Mouse (Mus musculus) G1E (cell line): Measurements from ENCODE around the gene Gsn. TPM values are rescaled to one million over a fixed set of nuclear protein-coding genes. Genes with fewer than 3 reads are reported as not detected.

Source experiments
- ATAC-seq: 2 replicates; pipeline ENCODE4 v1.8.0; 2016; ENCODE audit warnings: mild to moderate bottlenecking; ENCODE audit not compliant: insufficient number of reproducible peaks, poor library complexity, low FRiP score, severe bottlenecking; ENCODE audit errors: extremely low read depth
- DNase-seq: peaks from one replicate; pipeline ENCODE4 v3.0.0; 2012; ENCODE audit warnings: low spot score
- H3K27me3 ChIP-seq: 2 replicates; pipeline ENCODE4 v1.6.1; 2012; ENCODE audit warnings: mild to moderate bottlenecking, low read length, inconsistent platforms; ENCODE audit not compliant: insufficient read depth
- H3K36me3 ChIP-seq: replicated peaks from 2 replicates; pipeline ENCODE3; 2012; ENCODE audit warnings: mild to moderate bottlenecking, inconsistent platforms
- H3K4me1 ChIP-seq: 2 replicates; pipeline ENCODE4 v1.6.1; 2012; ENCODE audit warnings: low read depth, low read length, inconsistent platforms, mixed read lengths; ENCODE audit not compliant: insufficient read depth
- H3K4me3 ChIP-seq: 2 replicates; pipeline ENCODE4 v1.5.1; 2012; ENCODE audit warnings: low read depth, mild to moderate bottlenecking, inconsistent platforms, low read length, moderate library complexity, mixed read lengths
- H3K9me3 ChIP-seq: replicated peaks from 2 replicates; pipeline ENCODE4 v1.6.1; 2012; ENCODE audit warnings: inconsistent platforms
- CTCF ChIP-seq: IDR thresholded peaks from 2 replicates; pipeline ENCODE4 v1.5.1; 2012; ENCODE audit warnings: low read depth, low read length, inconsistent platforms, mixed read lengths
- GATA1 ChIP-seq: IDR thresholded peaks from 2 replicates; pipeline ENCODE4 v1.6.1; 2012; ENCODE audit warnings: borderline replicate concordance, low read length, inconsistent platforms, mixed read lengths
- GATA2 ChIP-seq: IDR thresholded peaks from 2 replicates; pipeline ENCODE4 v1.6.1; 2012; ENCODE audit warnings: low read depth, low read length, inconsistent platforms, borderline replicate concordance
- POLR2AphosphoS5 ChIP-seq: IDR thresholded peaks from 2 replicates; pipeline ENCODE4 v1.6.1; 2012; ENCODE audit warnings: low read depth, low read length, inconsistent platforms; ENCODE audit not compliant: insufficient replicate concordance
- TAL1 ChIP-seq: conservative IDR thresholded peaks from 2 replicates; pipeline ENCODE4 v1.6.1; 2012; ENCODE audit warnings: low read depth, low read length, inconsistent platforms, mixed read lengths
- polyA plus RNA-seq: library from polyadenylated mRNA; stranded (reverse); fragments of >175 nt; gene quantifications from 2 replicates; pipeline ENCODE4 v1.2.3, GENCODE M21; 2012
- total RNA-seq, 2 experiments: library from RNA; stranded (forward) in 1 of 2; stranded (reverse) in 1 of 2; fragments of 200-1000 nt in 1 of 2; fragments of >200 nt in 1 of 2; fragmentation: Nextera tagmentation in 1 of 2; gene quantifications; 2 replicates each; pipeline ENCODE4 v1.2.3; 2014 to 2017

Gsn gene
- total and polyA plus RNA-seq, 3 experiments = 11.1 to 22.3 (median 18.3) TPM

DNA sequence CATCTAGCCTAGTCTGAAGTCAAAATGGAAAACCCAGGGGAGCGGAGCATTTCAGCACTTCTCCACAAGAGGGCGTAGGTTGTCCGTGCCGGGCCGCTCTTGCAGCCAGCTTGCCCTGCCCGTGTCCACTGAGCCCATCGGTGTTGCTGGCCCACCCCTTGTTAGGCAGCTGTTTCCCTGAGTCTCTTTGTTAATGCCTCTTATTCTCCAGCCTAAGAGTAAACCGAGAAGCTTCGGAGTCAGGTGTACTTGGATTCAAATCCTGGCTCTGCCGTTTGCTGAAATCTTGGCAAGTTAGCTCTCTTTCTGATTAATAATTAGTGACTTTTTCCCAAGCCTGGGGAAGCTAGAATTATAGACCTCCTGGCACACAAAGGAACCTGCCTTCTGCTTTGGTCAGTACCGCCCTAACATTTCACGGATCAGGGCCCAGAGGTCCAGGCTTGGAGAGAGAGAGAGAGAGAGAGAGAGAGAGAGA is 41.3 kb upstream of the Gsn start:
- DNase-seq = peak; percentile 49
- TF ChIP-seq TAL1 (no peak), CTCF (peak; percentile 92), GATA2 (no peak)
- no peak for ATAC-seq
- peaks cover 13% of the 10 kb centered on the region for H3K27me3 ChIP-seq
- H3K9me3 ChIP-seq = no peaks in the 10 kb centered on the region
- H3K36me3 ChIP-seq = no peaks in the 10 kb centered on the region
- peaks cover 67% of the 10 kb centered on the region for H3K4me1 ChIP-seq
- peak overlapping the region; percentile 15; the same call in 1 of the 2 replicates for H3K4me3 ChIP-seq

DNA sequence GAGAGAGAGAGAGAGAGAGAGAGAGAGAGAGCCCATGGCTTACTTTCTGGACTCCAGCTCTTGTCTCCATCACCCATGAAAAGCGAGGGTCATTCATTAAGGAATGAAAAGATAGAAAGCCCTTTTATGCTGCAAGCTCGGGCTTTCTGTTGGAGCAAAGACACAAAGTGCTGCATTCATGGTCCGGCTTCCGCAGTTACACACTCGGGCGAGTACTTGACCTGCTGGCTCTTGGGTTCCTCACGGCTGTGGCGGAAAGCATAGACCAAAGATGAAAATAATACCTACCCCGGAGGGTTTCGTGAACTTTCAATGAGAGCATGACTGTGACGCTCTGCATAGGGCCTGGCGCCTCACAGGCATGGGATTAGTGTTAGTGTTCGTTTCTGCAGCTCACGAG is 40.8 kb upstream of the Gsn start:
- no peak for ATAC-seq
- no peaks in the 10 kb centered on the region for H3K36me3 ChIP-seq
- no peak for DNase-seq
- peaks cover 64% of the 10 kb centered on the region for H3K4me1 ChIP-seq
- TF ChIP-seq POLR2AphosphoS5 (no peak), CTCF (no peak), GATA2 (no peak), TAL1 (no peak), GATA1 (no peak)
- no peaks in the 10 kb centered on the region for H3K9me3 ChIP-seq
- no peak overlapping the region for H3K4me3 ChIP-seq
- H3K27me3 ChIP-seq = peaks cover 17% of the 10 kb centered on the region

DNA sequence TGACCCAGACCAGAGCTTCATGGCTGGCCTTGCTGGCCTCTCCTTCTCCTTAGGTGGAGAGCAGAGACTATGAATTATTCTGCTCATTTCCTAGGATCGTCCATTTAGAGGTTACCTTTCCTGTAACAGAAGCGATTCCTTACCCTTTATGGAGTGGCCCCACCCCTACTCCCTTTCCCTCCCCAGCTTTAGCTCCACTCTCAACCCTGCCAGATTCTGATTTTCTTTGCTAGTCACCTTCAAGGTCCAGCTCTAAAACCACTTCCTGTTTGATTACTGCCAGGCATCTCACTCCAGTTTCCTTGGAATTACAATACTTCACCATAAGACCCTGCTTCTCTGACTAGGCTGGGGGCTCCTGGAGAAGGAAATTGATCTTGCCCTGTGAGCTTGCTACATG is 39.5 kb upstream of the Gsn start:
- DNase-seq = no peak
- H3K4me1 ChIP-seq = peaks cover 50% of the 10 kb centered on the region
- H3K27me3 ChIP-seq = peaks cover 28% of the 10 kb centered on the region
- TF ChIP-seq CTCF = no peak
- no peaks in the 10 kb centered on the region for H3K9me3 ChIP-seq
- H3K4me3 ChIP-seq = no peak overlapping the region
- ATAC-seq = no peak
- H3K36me3 ChIP-seq = no peaks in the 10 kb centered on the region

DNA sequence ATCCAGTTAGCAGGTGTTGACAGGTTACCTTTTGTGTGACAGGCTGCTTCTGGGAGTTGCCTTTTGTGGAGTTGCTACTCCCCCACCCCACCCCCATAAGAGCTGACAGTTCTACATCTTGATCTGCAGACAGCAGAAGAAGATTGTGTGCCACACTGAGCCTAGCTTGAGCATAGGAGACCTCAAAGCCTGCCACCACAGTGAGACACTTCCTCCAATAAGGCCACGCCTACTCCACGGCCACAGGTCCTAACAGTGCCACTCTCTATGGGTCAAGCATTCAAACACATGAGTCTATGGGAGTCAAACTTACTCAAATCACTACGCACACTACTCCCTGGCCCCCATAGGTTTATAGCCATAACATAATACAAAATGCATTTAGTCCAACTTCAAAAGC is 37.4 kb upstream of the Gsn start:
- no peak overlapping the region for H3K4me3 ChIP-seq
- no peak for ATAC-seq
- peaks cover 33% of the 10 kb centered on the region for H3K27me3 ChIP-seq
- no peak for TF ChIP-seq CTCF
- TF ChIP-seq TAL1 = no peak
- TF ChIP-seq GATA2 = no peak
- TF ChIP-seq GATA1 = no peak
- TF ChIP-seq POLR2AphosphoS5 = no peak
- no peaks in the 10 kb centered on the region for H3K9me3 ChIP-seq
- H3K4me1 ChIP-seq = peaks cover 32% of the 10 kb centered on the region
- no peak for DNase-seq
- no peaks in the 10 kb centered on the region for H3K36me3 ChIP-seq

DNA sequence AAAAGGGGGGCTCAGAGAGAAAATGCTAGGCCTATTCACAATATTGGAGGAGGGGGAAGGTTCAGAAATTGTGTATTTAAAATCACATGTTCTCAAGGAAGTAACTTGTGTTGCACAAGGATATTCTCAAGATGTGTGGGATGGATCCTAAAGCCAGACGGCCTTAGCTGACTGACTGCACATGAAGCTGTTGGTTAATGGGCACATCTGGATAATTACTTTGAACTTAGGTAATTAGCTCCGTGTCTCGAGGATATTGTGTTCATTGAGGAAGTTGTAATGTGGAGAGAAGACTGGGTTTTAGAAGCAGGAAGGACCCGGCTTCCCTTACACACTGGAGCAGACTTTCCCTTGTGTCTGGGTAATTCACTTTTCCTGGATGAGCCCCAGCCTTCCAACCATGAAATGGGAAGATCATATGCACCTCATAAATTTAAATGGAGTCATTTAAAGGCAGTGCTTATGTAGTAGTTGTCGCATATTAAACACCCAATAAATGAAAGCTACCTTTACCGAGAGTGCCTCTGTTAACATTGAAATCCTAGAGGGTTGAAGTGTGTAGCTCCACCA is 33.3 kb upstream of the Gsn start:
- ATAC-seq = no peak
- Histone ChIP-seq H3K4me3 (no peak overlapping the region), H3K36me3 (no peaks in the 10 kb centered on the region), H3K9me3 (no peaks in the 10 kb centered on the region), H3K4me1 (peaks cover 8% of the 10 kb centered on the region), H3K27me3 (peaks cover 42% of the 10 kb centered on the region)
- TF ChIP-seq TAL1 (no peak), GATA1 (no peak), POLR2AphosphoS5 (no peak), CTCF (no peak), GATA2 (no peak)
- no peak for DNase-seq

DNA sequence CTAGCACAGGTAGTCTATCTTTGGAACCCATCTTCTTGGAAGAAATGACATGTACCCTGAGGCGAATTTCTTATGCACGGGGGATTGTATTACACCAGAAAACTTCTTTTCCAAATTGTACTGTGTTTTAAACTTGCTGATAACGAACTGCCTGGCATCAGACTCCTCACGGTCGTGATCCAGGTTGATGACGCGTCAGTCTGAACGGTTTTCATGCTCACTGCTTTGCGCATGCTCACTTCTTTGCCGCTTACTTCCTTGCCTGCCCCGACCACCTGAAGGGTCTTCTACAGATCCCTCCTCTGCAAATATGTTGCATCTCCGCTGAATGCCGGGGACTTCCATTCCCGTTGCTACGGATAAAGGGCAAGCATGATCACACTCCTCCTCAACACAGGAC is 31.9 kb upstream of the Gsn start:
- ATAC-seq (no peak), DNase-seq (no peak)
- H3K4me1 ChIP-seq = no peaks in the 10 kb centered on the region
- no peaks in the 10 kb centered on the region for H3K36me3 ChIP-seq
- H3K9me3 ChIP-seq = no peaks in the 10 kb centered on the region
- no peak overlapping the region for H3K4me3 ChIP-seq
- TF ChIP-seq GATA2 = no peak
- TF ChIP-seq POLR2AphosphoS5 = no peak
- no peak for TF ChIP-seq TAL1
- TF ChIP-seq CTCF = no peak
- TF ChIP-seq GATA1 = no peak
- H3K27me3 ChIP-seq = peaks cover 43% of the 10 kb centered on the region

DNA sequence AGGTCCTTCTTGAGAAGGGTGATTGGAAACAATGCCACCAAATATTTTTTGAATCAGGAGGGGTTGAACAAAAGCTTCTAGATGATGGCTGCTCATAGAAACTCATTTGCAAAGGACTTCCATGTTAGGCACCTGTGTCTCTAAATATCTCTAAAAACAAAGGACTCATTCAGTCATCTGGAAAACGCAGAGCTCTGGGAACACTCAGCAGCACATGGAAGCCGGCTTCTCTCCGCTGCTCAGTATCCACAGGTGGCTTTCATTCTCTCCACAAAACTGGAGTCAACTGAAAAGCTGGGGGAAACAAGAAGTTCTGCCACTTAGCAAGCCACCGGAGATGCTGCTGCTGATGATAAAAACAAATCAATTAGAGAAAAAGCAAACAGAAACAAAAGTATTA is 28.0 kb upstream of the Gsn start:
- peaks cover 25% of the 10 kb centered on the region for H3K27me3 ChIP-seq
- ATAC-seq (no peak), DNase-seq (no peak)
- no peaks in the 10 kb centered on the region for H3K9me3 ChIP-seq
- no peak for TF ChIP-seq POLR2AphosphoS5
- no peak overlapping the region for H3K4me3 ChIP-seq
- H3K36me3 ChIP-seq = no peaks in the 10 kb centered on the region
- peaks cover 21% of the 10 kb centered on the region for H3K4me1 ChIP-seq
